ENCODE assay signal across 16 mouse cellular contexts in genomic region chr1:151892008-151892407, GRCm38 (mm10).
"Had no signal": no experiment of that assay in that cellular context is flagged by ENCODE, and none has a peak within 500 bp of the region (broad histone marks: within the 10 kb centered on the region; RNA-seq: fewer than 3 reads in every experiment).

No protein-coding gene starts in this region.

- H3K4me2 ChIP-seq: liver, embryonic 13.5 days; midbrain, embryonic 11.5 days; neural tube, embryonic 13.5 days had no signal

- H3K9ac ChIP-seq: liver, embryonic 13.5 days; liver, postnatal 0 days; neural tube, embryonic 13.5 days had no signal

- H3K27me3 ChIP-seq: liver, embryonic 13.5 days; neural tube, embryonic 13.5 days had no signal

- H3K36me3 ChIP-seq: liver, embryonic 13.5 days had no signal

- H3K4me1 ChIP-seq: liver, embryonic 13.5 days had no signal

- ATAC-seq: liver, postnatal 0 days; midbrain, embryonic 16.5 days had no signal

- H3K4me3 ChIP-seq: liver, embryonic 13.5 days; megakaryocyte, embryonic 14.5 days; neural tube, embryonic 13.5 days had no signal

- H3K27ac ChIP-seq: liver, embryonic 13.5 days; macrophage; neural tube, embryonic 13.5 days had no signal

- H3K9me3 ChIP-seq: liver, embryonic 13.5 days; megakaryocyte, embryonic 14.5 days; neural tube, embryonic 13.5 days had no signal

- DNase-seq: kidney, adult 2 months; kidney, postnatal 36 days; left cerebral cortex, postnatal 4 days; liver; liver, embryonic 13.5 days; liver, postnatal 0 days; retina, postnatal 1 day; right cerebral cortex, postnatal 4 days; spleen, adult 18-20 months; thymus, adult 2 months; thymus, postnatal 36 days had no signal
